Mouse (Mus musculus): Measurements from ENCODE around the gene Selenof.

GRCm38 (mm10) chr3:144602819-144603218 lies 32.7 kb downstream of the Selenof start:
- no peak for TF ChIP-seq CTCF (IDR thresholded peaks at IDR 0.05; ENCODE audit: control insufficient read depth, insufficient read depth, insufficient replicate concordance, low read depth, low read length)
- TF ChIP-seq POLR2A (IDR thresholded peaks at IDR 0.05; ENCODE audit: control insufficient read depth, low read depth, low read length) = no peak

Measured in testis, adult 2 months (tissue).